Mouse (Mus musculus) hindbrain, embryonic 10.5 days (tissue): Measurements from ENCODE around the gene Fam92b. TPM values are rescaled to one million over a fixed set of nuclear protein-coding genes. Genes with fewer than 3 reads are reported as not detected.

ENCODE experiments used
- DNase-seq: peaks from one replicate; pipeline ENCODE4 v3.0.0-alpha.2; 2017; ENCODE audit warnings: low spot score
- H3K27ac ChIP-seq: fragments of 300-500 bp; sonication (generic); 2 replicates; pipeline ENCODE4 v1.5.1; 2016; ENCODE audit warnings: mild to moderate bottlenecking, moderate library complexity
- H3K27me3 ChIP-seq: fragments of 300-500 bp; sonication (generic); 2 replicates; pipeline ENCODE4 v1.6.1; 2016; ENCODE audit warnings: mild to moderate bottlenecking; ENCODE audit not compliant: poor library complexity, insufficient read depth, severe bottlenecking
- H3K36me3 ChIP-seq: fragments of 300-500 bp; sonication (generic); 2 replicates; pipeline ENCODE4 v1.6.1; 2016; ENCODE audit warnings: mild to moderate bottlenecking, moderate library complexity
- H3K4me1 ChIP-seq: fragments of 300-500 bp; sonication (generic); replicated peaks from 2 replicates; pipeline ENCODE4 v1.6.1; 2016; ENCODE audit warnings: mild to moderate bottlenecking
- H3K4me3 ChIP-seq: fragments of 300-500 bp; sonication (generic); 2 replicates; pipeline ENCODE4 v1.5.1; 2016; ENCODE audit warnings: mild to moderate bottlenecking, moderate library complexity
- H3K9me3 ChIP-seq: fragments of 300-500 bp; sonication (generic); 2 replicates; pipeline ENCODE4 v1.6.1; 2016; ENCODE audit warnings: mild to moderate bottlenecking, moderate library complexity
- WGBS: fragments of 180-500 bp; shearing (Covaris S2); methylation state at CpG from one replicate; pipeline ENCODE4 v1.1.7; 2016; 5-methylcytosine and 5-hydroxymethylcytosine counted together
- polyA plus RNA-seq: library from polyadenylated mRNA; unstranded; fragments of >200 nt; fragmentation: Nextera tagmentation; extraction: Ambion mirVana; gene quantifications from 2 replicates; pipeline ENCODE4 v1.2.1, GENCODE M21; 2016

Fam92b gene
- polyA plus RNA-seq, 1 experiment from 2014 or later: 4.1 TPM

DNA sequence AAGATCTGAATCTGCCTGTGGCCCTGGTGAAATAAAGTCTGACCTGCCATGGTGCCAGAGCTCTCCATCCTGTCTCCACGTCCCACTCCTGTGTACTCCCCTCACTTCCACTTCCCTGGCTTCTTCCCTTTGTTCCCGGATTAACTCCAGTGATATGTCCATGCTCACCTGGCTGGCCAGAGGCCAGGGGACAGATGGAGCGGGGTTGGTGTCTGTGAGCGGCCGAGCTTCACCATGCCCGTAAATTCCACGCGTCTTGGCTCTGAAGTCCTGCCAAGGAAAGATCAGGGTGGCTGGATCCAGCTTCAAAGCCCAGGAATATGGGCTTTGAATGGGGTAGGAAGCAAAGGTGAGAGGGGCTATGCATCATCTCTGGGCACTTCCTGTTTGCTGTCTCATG, 10.1 kb downstream of the Fam92b start:
- Histone ChIP-seq H3K4me3 (no peak overlapping the region), H3K4me1 (peaks cover 51% of the 10 kb centered on the region), H3K27me3 (peaks cover 45% of the 10 kb centered on the region), H3K36me3 (no peaks in the 10 kb centered on the region), H3K27ac (no peak overlapping the region), H3K9me3 (no peaks in the 10 kb centered on the region)
- 91% methylated on average over 8 of the region's 8 CpGs for WGBS
- no peak for DNase-seq

- no peak for DNase-seq
- peaks cover 36% of the 10 kb centered on the region for H3K27me3 ChIP-seq
- H3K36me3 ChIP-seq: no peaks in the 10 kb centered on the region
- H3K4me3 ChIP-seq: no peak overlapping the region
- 80% methylated on average over 5 of the region's 5 CpGs for WGBS
- peaks cover 61% of the 10 kb centered on the region for H3K4me1 ChIP-seq
- no peak overlapping the region for H3K27ac ChIP-seq
- no peaks in the 10 kb centered on the region for H3K9me3 ChIP-seq
Measured at GRCm38 (mm10) chr8:120164026-120164425, 13.2 kb downstream of the Fam92b start.

DNA sequence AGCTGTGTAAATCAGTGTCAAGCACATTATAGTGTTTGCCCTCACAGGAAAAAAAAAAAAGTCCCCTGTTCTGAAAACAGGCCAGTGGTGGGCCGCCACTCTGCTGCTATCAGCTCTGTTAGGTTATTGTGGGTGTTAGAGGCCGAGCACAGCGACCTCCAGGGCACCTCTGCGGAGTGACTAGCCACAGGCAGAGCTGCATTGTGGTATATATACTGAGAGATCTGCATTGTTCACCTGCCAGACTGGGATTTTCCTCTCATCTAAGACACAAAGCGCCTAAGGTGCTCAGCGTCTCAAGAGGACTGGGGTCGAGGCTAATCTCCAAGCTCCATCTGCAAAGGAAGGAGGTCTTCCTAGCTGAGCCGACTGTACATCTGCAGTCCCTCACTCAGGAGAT, 13.9 kb downstream of the Fam92b start:
- Histone ChIP-seq H3K4me3 (no peak overlapping the region), H3K4me1 (peaks cover 61% of the 10 kb centered on the region), H3K36me3 (no peaks in the 10 kb centered on the region), H3K27ac (no peak overlapping the region), H3K27me3 (peaks cover 29% of the 10 kb centered on the region), H3K9me3 (no peaks in the 10 kb centered on the region)
- 69% methylated on average over 8 of the region's 8 CpGs for WGBS
- DNase-seq: no peak

DNA sequence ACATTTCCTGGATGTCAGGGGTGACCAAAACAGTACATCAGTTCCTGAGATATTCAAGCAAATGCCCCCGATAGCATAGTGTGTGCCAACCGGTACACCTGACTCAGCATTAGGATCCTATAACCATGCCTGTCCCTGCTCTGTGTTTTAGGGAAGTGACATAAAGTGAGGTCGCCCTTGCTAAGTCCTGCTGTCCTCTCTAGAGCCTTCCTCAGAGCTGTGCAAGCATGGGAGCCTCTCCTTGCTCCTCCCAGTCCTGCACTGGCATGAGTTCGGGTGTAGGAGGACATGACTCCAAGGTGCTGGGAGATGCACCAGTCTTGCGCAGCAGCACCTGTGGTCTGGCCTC, 14.9 kb downstream of the Fam92b start:
- 89% methylated on average over 5 of the region's 5 CpGs for WGBS
- DNase-seq: no peak
- H3K27me3 ChIP-seq: peaks cover 19% of the 10 kb centered on the region
- H3K4me3 ChIP-seq: no peak overlapping the region
- H3K27ac ChIP-seq: no peak overlapping the region
- no peaks in the 10 kb centered on the region for H3K36me3 ChIP-seq
- no peaks in the 10 kb centered on the region for H3K9me3 ChIP-seq
- H3K4me1 ChIP-seq: peaks cover 53% of the 10 kb centered on the region

GRCm38 (mm10) chr8:120161658-120162403, 15.4 kb downstream of the Fam92b start:
- peak overlapping the region; percentile 65; the same call in 1 of the 2 replicates for H3K27ac ChIP-seq

GRCm38 (mm10) chr8:120160366-120160765, 16.9 kb downstream of the Fam92b start:
- Histone ChIP-seq H3K9me3 (no peaks in the 10 kb centered on the region), H3K4me3 (no peak overlapping the region), H3K4me1 (peaks cover 73% of the 10 kb centered on the region), H3K27ac (peak overlapping the region; percentile 65; the same call in 1 of the 2 replicates), H3K36me3 (no peaks in the 10 kb centered on the region), H3K27me3 (no peaks in the 10 kb centered on the region; the same call in 1 of the 2 replicates)
- 85% methylated on average over 8 of the region's 8 CpGs for WGBS
- no peak for DNase-seq

More at GRCm38 (mm10) chr8:120161658-120162403, 15.4 kb downstream of the Fam92b start:
- no peaks in the 10 kb centered on the region for H3K9me3 ChIP-seq
- H3K4me3 ChIP-seq: no peak overlapping the region
- peaks cover 14% of the 10 kb centered on the region for H3K27me3 ChIP-seq
- H3K36me3 ChIP-seq: no peaks in the 10 kb centered on the region
- WGBS: 77% methylated on average over 16 of the region's 16 CpGs
- no peak for DNase-seq
- H3K4me1 ChIP-seq: peaks cover 58% of the 10 kb centered on the region

DNA sequence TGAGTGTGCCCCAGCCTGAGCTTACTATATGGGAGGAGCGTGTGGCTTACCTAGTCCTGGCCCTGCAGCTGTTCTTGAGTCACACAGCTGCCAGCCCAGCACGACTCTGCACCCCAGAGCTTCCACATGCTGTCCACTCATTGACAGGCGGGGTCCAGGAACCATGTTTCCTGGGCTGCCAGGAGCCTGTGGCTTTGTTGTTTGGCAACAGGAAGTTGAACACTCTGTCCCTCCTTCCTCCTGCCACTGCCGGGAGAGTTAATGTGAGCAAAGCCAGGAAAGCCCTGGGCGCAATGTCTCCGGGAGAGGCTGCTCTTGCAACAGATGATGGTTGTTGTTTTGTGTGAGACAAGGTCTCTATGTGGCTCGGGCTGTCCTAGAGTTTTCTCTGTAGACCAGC, 24.6 kb downstream of the Fam92b start:
- H3K4me3 ChIP-seq: no peak overlapping the region
- H3K4me1 ChIP-seq: peaks cover 58% of the 10 kb centered on the region
- H3K9me3 ChIP-seq: no peaks in the 10 kb centered on the region
- H3K27ac ChIP-seq: peak overlapping the region; percentile 4
- no peak for DNase-seq
- 69% methylated on average over 7 of the region's 7 CpGs for WGBS
- peaks cover 12% of the 10 kb centered on the region; the same call in 1 of the 2 replicates for H3K36me3 ChIP-seq
- no peaks in the 10 kb centered on the region for H3K27me3 ChIP-seq

- Histone ChIP-seq H3K36me3 (peaks cover 16% of the 10 kb centered on the region; the same call in 1 of the 2 replicates), H3K27ac (no peak overlapping the region), H3K9me3 (no peaks in the 10 kb centered on the region), H3K4me1 (peaks cover 45% of the 10 kb centered on the region), H3K27me3 (no peaks in the 10 kb centered on the region), H3K4me3 (no peak overlapping the region)
- no peak for DNase-seq
- 65% methylated on average over 9 of the region's 9 CpGs for WGBS
Measured at GRCm38 (mm10) chr8:120151151-120151550, 26.1 kb downstream of the Fam92b start.

- Histone ChIP-seq H3K27ac (no peak overlapping the region), H3K27me3 (no peaks in the 10 kb centered on the region), H3K9me3 (no peaks in the 10 kb centered on the region), H3K4me3 (no peak overlapping the region), H3K4me1 (peaks cover 40% of the 10 kb centered on the region), H3K36me3 (peaks cover 20% of the 10 kb centered on the region; the same call in 1 of the 2 replicates)
- no peak for DNase-seq
- 83% methylated on average over 12 of the region's 12 CpGs for WGBS
Measured at GRCm38 (mm10) chr8:120150028-120150427, 27.2 kb downstream of the Fam92b start.

GRCm38 (mm10) chr8:120146051-120146450, 31.2 kb downstream of the Fam92b start:
- Histone ChIP-seq H3K4me1 (peaks cover 35% of the 10 kb centered on the region), H3K4me3 (no peak overlapping the region), H3K27ac (no peak overlapping the region), H3K9me3 (no peaks in the 10 kb centered on the region), H3K27me3 (no peaks in the 10 kb centered on the region), H3K36me3 (0 out of 2 replicates have a peak, but pooled peaks cover 11% of the 10 kb centered on the region)
- 81% methylated on average over 1 of the region's 1 CpGs for WGBS
- DNase-seq: no peak

- Histone ChIP-seq H3K9me3 (no peaks in the 10 kb centered on the region), H3K4me1 (peaks cover 37% of the 10 kb centered on the region), H3K27ac (peak overlapping the region; percentile 78), H3K36me3 (0 out of 2 replicates have a peak, but pooled peaks cover 7% of the 10 kb centered on the region), H3K4me3 (no peak overlapping the region), H3K27me3 (no peaks in the 10 kb centered on the region)
- 64% methylated on average over 12 of the region's 12 CpGs for WGBS
- DNase-seq: no peak
Measured at GRCm38 (mm10) chr8:120144652-120145301, 32.5 kb downstream of the Fam92b start.

GRCm38 (mm10) chr8:120143911-120144651, 33.2 kb downstream of the Fam92b start:
- 63% methylated on average over 15 of the region's 15 CpGs for WGBS
- Histone ChIP-seq H3K4me3 (no peak overlapping the region), H3K9me3 (no peaks in the 10 kb centered on the region), H3K27ac (peak overlapping the region; percentile 78), H3K36me3 (0 out of 2 replicates have a peak, but pooled peaks cover 7% of the 10 kb centered on the region), H3K4me1 (peaks cover 37% of the 10 kb centered on the region), H3K27me3 (no peaks in the 10 kb centered on the region)
- DNase-seq: no peak
